Mouse (Mus musculus) hindbrain, embryonic 15.5 days (tissue): ENCODE data around the gene Zfp326. TPM values are rescaled to one million over a fixed set of nuclear protein-coding genes. Genes with fewer than 3 reads are reported as not detected.

ENCODE experiments used
- ATAC-seq: fragments of 200-750 bp; cut with Nextera tagmentation; 2 replicates; pipeline ENCODE4 v1.8.0; 2017; ENCODE audit warnings: low read depth, moderate number of reproducible peaks, moderate TSS enrichment; ENCODE audit not compliant: low FRiP score
- H3K27ac ChIP-seq: fragments of 300-500 bp; sonication (generic); replicated peaks from 2 replicates; pipeline ENCODE4 v1.5.1; 2015; ENCODE audit warnings: mild to moderate bottlenecking, inconsistent platforms
- H3K27me3 ChIP-seq: fragments of 300-500 bp; sonication (generic); 2 replicates; pipeline ENCODE4 v1.6.1; 2015; ENCODE audit warnings: control low read depth, inconsistent platforms
- H3K36me3 ChIP-seq: fragments of 300-500 bp; sonication (generic); 2 replicates; pipeline ENCODE4 v1.6.1; 2015; ENCODE audit warnings: control low read depth, inconsistent platforms
- H3K4me1 ChIP-seq: fragments of 300-500 bp; sonication (generic); replicated peaks from 2 replicates; pipeline ENCODE4 v1.6.1; 2015; ENCODE audit warnings: control low read depth, inconsistent platforms
- H3K4me2 ChIP-seq: fragments of 300-500 bp; sonication (generic); 2 replicates; pipeline ENCODE4 v1.6.1; 2015; ENCODE audit warnings: moderate library complexity, mild to moderate bottlenecking, inconsistent platforms
- H3K4me3 ChIP-seq: fragments of 300-500 bp; sonication (generic); 2 replicates; pipeline ENCODE4 v1.5.1; 2015; ENCODE audit warnings: mild to moderate bottlenecking, inconsistent platforms
- H3K9ac ChIP-seq: fragments of 300-500 bp; sonication (generic); 2 replicates; pipeline ENCODE4 v1.6.1; 2015; ENCODE audit warnings: inconsistent platforms
- H3K9me3 ChIP-seq: fragments of 300-500 bp; sonication (generic); 2 replicates; pipeline ENCODE4 v1.6.1; 2016; ENCODE audit warnings: control low read depth, inconsistent platforms
- WGBS: fragments of 180-500 bp; shearing (Covaris S2); methylation state at CpG from one replicate; pipeline ENCODE4 v1.1.7; 2015; 5-methylcytosine and 5-hydroxymethylcytosine counted together
- polyA plus RNA-seq: library from polyadenylated mRNA; unstranded; fragments of >200 nt; fragmentation: Nextera tagmentation; extraction: Ambion mirVana; gene quantifications from 2 replicates; pipeline ENCODE4 v1.2.1, GENCODE M21; 2015

The Zfp326 gene
- polyA plus RNA-seq, 1 experiment from 2014 or later: 43.0 TPM

DNA sequence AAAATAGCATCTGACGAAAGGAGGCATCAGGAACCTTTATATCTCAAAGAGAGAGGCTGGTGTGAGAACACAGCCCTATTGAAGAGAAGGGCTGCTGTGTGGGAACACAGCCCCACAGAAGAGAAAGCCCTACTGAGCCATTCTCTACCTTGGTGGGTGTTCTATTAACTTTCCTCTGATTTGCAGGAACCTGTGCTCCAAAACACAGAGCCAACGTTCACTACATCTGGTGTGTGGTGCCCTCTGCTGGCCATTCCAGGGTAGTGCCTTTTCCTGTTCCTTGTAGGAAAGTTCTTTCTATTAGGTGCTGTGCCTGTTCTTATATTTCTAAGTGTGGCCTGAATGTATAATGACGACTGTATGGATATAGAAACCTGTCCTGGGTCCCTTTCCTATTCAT, 7.8 kb upstream of the Zfp326 start:
- WGBS: 30% methylated on average over 3 of the region's 3 CpGs
- H3K36me3 ChIP-seq: no peaks in the 10 kb centered on the region
- ATAC-seq: peak; percentile 66; the same call in 1 of the 2 replicates

DNA sequence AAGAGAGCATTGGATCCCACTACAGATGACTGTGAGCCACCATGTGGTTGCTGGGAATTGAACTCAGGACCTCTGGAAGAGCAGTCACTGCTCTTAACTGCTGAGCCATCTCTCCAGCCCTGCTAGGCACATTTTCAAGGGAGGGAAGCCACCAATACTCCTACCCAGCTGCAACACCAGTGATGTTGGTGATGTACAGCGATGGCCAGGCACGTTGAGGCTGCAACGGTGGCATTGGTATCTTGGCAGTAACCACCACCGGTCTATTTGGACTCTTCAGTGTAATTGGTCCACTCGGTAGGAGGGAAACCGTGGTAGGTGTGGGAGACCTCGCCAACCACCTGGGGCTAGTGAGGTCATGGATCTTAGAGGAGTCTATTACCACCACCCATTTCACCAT, 6.6 kb upstream of the Zfp326 start:
- WGBS: 89% methylated on average over 7 of the region's 7 CpGs
- no peak for ATAC-seq
- Histone ChIP-seq H3K9ac (no peak overlapping the region), H3K4me1 (peaks cover 12% of the 10 kb centered on the region; the same call in 1 of the 2 replicates), H3K27me3 (no peaks in the 10 kb centered on the region), H3K36me3 (no peaks in the 10 kb centered on the region), H3K9me3 (no peaks in the 10 kb centered on the region), H3K4me2 (no peak overlapping the region), H3K4me3 (no peak overlapping the region), H3K27ac (no peak overlapping the region)

More for the DNA sequence above, 7.8 kb upstream of the Zfp326 start:
- H3K9me3 ChIP-seq: no peaks in the 10 kb centered on the region
- no peak overlapping the region for H3K4me2 ChIP-seq
- H3K9ac ChIP-seq: no peak overlapping the region
- H3K27me3 ChIP-seq: no peaks in the 10 kb centered on the region
- peaks cover 12% of the 10 kb centered on the region; the same call in 1 of the 2 replicates for H3K4me1 ChIP-seq
- H3K27ac ChIP-seq: no peak overlapping the region
- H3K4me3 ChIP-seq: no peak overlapping the region

GRCm38 (mm10) chr5:105871140-105871539, 5.2 kb upstream of the Zfp326 start:
- H3K27me3 ChIP-seq: no peaks in the 10 kb centered on the region
- WGBS: 83% methylated on average over 3 of the region's 3 CpGs
- H3K27ac ChIP-seq: no peak overlapping the region
- no peak for ATAC-seq
- H3K4me2 ChIP-seq: no peak overlapping the region
- no peaks in the 10 kb centered on the region for H3K9me3 ChIP-seq
- H3K4me3 ChIP-seq: no peak overlapping the region
- H3K4me1 ChIP-seq: peaks cover 17% of the 10 kb centered on the region; the same call in 1 of the 2 replicates
- H3K36me3 ChIP-seq: no peaks in the 10 kb centered on the region
- H3K9ac ChIP-seq: no peak overlapping the region

DNA sequence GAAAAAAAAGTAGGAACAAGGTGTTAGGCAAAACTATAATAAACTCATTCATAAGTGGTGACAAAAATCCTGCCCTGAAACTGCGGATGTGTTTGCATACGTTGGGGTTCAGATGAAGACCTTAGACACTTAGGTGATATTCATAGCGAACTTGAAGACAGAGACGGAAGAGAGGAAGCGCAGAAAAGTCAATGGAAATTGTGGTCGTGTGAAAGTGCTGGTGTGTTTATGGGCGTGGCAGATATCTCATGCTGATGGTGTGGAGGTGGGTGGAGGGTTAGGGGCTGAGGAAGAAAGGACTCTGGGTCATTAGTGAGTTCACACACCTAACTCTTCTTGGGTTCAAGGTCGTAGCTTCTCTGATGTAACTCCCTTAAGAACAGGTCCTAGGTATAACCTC, 4.2 kb upstream of the Zfp326 start:
- Histone ChIP-seq H3K4me1 (peaks cover 17% of the 10 kb centered on the region; the same call in 1 of the 2 replicates), H3K4me2 (no peak overlapping the region), H3K27ac (no peak overlapping the region), H3K27me3 (no peaks in the 10 kb centered on the region), H3K9me3 (no peaks in the 10 kb centered on the region), H3K36me3 (no peaks in the 10 kb centered on the region), H3K9ac (no peak overlapping the region), H3K4me3 (no peak overlapping the region)
- 89% methylated on average over 8 of the region's 8 CpGs for WGBS
- ATAC-seq: no peak

GRCm38 (mm10) chr5:105872916-105873315, 3.4 kb upstream of the Zfp326 start:
- Histone ChIP-seq H3K9ac (no peak overlapping the region), H3K4me1 (peaks cover 14% of the 10 kb centered on the region), H3K27me3 (no peaks in the 10 kb centered on the region), H3K9me3 (no peaks in the 10 kb centered on the region), H3K4me3 (no peak overlapping the region), H3K27ac (no peak overlapping the region), H3K4me2 (no peak overlapping the region), H3K36me3 (no peaks in the 10 kb centered on the region)
- no peak for ATAC-seq
- 52% methylated on average over 7 of the region's 7 CpGs for WGBS

DNA sequence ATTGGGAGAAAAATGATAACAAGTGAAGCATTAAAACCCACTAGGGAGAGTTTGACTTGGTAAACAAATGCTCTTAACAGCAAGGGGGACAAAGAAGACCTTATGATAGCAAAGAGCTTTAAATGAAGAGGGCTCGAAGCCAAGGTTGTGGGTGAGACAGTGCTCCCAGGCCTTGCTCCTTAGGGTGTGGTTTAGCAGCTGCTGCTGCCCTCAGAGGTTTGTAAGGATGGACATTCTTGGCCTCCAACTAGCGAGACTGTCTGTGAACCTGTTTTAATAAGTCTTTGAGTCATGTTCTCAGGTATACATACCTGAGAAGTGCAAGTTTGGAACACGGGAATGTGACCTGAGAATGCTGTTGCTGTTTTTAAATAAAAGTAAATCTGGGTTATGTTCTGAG, 2.6 kb upstream of the Zfp326 start:
- Histone ChIP-seq H3K27ac (no peak overlapping the region), H3K4me3 (no peak overlapping the region), H3K4me1 (peaks cover 16% of the 10 kb centered on the region), H3K4me2 (no peak overlapping the region), H3K27me3 (no peaks in the 10 kb centered on the region), H3K36me3 (no peaks in the 10 kb centered on the region), H3K9ac (no peak overlapping the region), H3K9me3 (no peaks in the 10 kb centered on the region)
- 70% methylated on average over 3 of the region's 3 CpGs for WGBS
- ATAC-seq: no peak

DNA sequence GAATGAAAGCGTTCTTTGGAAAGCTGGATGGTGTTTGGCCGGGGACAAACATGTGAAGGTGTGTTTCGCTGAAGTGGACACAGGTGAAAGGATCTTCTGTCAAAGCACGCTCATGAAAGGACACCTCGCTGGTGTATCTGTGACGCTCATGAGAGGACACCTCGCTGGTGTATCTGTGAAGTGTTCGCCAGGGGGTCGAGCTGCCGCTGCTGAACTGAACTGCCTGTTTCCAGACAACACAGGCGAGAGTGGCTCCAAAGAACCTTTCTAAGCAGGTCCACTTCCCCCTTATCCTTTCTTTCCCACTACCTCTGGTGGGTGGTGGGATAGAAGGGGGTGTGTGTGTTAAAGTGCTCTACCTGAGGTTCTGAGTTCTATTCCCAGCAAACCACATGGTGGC, 1.9 kb upstream of the Zfp326 start:
- Histone ChIP-seq H3K36me3 (no peaks in the 10 kb centered on the region), H3K4me2 (no peak overlapping the region), H3K4me3 (no peak overlapping the region), H3K27me3 (no peaks in the 10 kb centered on the region), H3K4me1 (peaks cover 22% of the 10 kb centered on the region), H3K9me3 (no peaks in the 10 kb centered on the region), H3K27ac (no peak overlapping the region), H3K9ac (no peak overlapping the region)
- no peak for ATAC-seq
- 96% methylated on average over 11 of the region's 11 CpGs for WGBS

DNA sequence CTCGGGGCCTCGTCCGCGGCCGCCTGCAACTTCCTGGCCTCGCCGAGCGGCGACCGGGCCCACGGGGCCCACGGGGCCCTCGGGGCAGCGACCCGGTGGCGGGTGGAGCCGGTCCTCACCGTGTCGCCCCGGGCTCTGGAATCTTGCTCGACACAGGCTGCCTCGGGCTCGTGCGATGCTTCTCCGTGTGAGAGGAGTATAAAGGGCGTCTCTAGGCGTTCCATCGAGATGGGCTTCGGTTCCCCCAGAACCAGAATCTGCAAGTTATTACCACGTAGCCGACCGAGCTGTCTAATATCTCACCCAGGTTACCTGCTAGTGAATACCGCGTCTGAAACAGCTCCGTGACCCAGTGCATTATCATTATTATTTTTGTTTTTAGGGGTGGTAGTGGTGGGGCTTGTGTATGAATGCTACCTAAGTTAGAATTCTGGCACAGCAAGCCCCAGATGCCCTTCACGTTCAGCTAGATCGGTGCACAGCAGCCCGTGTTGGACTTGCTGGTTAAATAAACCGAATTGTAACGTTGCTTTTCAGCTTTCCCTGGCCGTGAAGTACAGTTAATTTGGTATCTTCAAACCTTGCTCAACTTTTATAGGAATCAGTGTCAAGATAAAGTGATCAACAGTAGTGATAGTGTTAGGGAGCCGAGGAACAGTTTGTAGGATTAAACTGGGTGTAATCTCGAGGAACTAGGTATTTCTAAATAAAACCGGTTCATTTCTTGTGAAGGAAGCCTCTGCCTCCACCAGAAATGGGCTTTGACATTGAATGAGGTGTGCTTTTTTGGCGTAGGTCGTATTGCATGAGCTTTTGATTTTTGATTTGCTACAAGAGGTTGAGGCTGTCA, 785 bp downstream of the Zfp326 start:
- under 1% methylated on average over 46 of the region's 46 CpGs for WGBS
- Histone ChIP-seq H3K9ac (peak overlapping the region; percentile 100), H3K4me3 (peak overlapping the region; percentile 99), H3K36me3 (0 out of 2 replicates have a peak, but pooled peaks cover under 1% of the 10 kb centered on the region), H3K27ac (peak overlapping the region; percentile 92), H3K4me1 (peaks cover 38% of the 10 kb centered on the region), H3K27me3 (no peaks in the 10 kb centered on the region), H3K4me2 (peak overlapping the region; percentile 63), H3K9me3 (no peaks in the 10 kb centered on the region)
- ATAC-seq: no peak; the same call in 1 of the 2 replicates

GRCm38 (mm10) chr5:105887317-105887716, 11.0 kb downstream of the Zfp326 start:
- Histone ChIP-seq H3K9me3 (no peaks in the 10 kb centered on the region), H3K27ac (no peak overlapping the region), H3K36me3 (peaks cover 26% of the 10 kb centered on the region), H3K4me3 (no peak overlapping the region), H3K4me1 (peaks cover 5% of the 10 kb centered on the region; the same call in 1 of the 2 replicates), H3K4me2 (no peak overlapping the region), H3K27me3 (no peaks in the 10 kb centered on the region), H3K9ac (no peak overlapping the region)
- WGBS: 94% methylated on average over 4 of the region's 4 CpGs
- no peak for ATAC-seq

- Histone ChIP-seq H3K4me2 (no peak overlapping the region), H3K27ac (no peak overlapping the region), H3K9me3 (no peaks in the 10 kb centered on the region), H3K4me1 (no peaks in the 10 kb centered on the region), H3K9ac (no peak overlapping the region), H3K4me3 (no peak overlapping the region), H3K36me3 (peaks cover 37% of the 10 kb centered on the region), H3K27me3 (no peaks in the 10 kb centered on the region)
- no peak for ATAC-seq
- WGBS: 99% methylated on average over 4 of the region's 4 CpGs
Observed at GRCm38 (mm10) chr5:105898161-105898560, 21.8 kb downstream of the Zfp326 start.

DNA sequence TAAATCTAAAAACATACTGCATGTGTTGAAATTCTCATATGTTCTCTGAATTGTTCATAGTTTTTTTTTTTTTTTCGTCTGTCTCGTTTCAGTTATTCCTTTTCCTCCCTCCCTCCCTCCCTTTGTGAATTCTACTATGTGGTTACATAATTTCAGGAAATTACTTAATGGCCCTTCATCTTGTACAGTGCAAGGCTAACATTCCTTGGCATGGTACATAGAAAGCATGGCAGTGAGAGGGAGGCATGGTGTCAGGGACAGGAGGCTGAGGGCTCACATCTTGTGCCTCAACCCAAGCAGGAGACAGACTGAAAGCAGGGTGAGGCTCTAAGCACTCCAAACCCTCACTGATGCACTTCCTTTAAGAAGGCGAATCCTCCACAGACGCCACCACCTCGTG, 32.8 kb downstream of the Zfp326 start:
- no peak for ATAC-seq
- 88% methylated on average over 5 of the region's 5 CpGs for WGBS
- H3K9me3 ChIP-seq: no peaks in the 10 kb centered on the region

DNA sequence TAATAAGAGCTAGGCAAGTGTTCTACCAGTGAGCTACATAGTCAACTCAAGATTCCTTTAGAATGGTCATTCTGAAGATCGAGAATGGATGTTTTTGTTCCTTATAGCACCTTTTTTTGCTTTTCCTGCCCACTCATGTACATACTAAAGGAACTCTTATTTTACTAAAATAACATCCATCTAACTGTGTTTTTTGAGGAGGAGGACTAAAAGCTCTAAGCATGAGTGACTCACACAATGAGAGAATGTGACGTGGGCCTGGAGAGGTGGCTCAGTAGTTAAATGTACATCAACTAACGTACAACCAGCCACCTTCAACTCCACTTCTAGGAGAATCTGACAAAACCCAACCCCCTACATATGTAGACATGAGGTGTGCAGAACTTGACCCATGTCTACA, 33.3 kb downstream of the Zfp326 start:
- no peaks in the 10 kb centered on the region for H3K4me1 ChIP-seq
- H3K4me2 ChIP-seq: no peak overlapping the region
- H3K4me3 ChIP-seq: no peak overlapping the region
- peaks cover 67% of the 10 kb centered on the region for H3K36me3 ChIP-seq
- H3K9me3 ChIP-seq: no peaks in the 10 kb centered on the region
- no peak for ATAC-seq
- H3K27ac ChIP-seq: no peak overlapping the region
- H3K27me3 ChIP-seq: no peaks in the 10 kb centered on the region
- no peak overlapping the region for H3K9ac ChIP-seq
- 95% methylated on average over 3 of the region's 3 CpGs for WGBS

More for the DNA sequence above, 32.8 kb downstream of the Zfp326 start:
- no peak overlapping the region for H3K4me2 ChIP-seq
- H3K27ac ChIP-seq: no peak overlapping the region
- H3K4me1 ChIP-seq: no peaks in the 10 kb centered on the region
- peaks cover 65% of the 10 kb centered on the region for H3K36me3 ChIP-seq
- H3K4me3 ChIP-seq: no peak overlapping the region
- no peaks in the 10 kb centered on the region for H3K27me3 ChIP-seq
- H3K9ac ChIP-seq: no peak overlapping the region
